Mouse (Mus musculus): Measurements from ENCODE around the gene Dzip1l.

Gene Dzip1l

DNA sequence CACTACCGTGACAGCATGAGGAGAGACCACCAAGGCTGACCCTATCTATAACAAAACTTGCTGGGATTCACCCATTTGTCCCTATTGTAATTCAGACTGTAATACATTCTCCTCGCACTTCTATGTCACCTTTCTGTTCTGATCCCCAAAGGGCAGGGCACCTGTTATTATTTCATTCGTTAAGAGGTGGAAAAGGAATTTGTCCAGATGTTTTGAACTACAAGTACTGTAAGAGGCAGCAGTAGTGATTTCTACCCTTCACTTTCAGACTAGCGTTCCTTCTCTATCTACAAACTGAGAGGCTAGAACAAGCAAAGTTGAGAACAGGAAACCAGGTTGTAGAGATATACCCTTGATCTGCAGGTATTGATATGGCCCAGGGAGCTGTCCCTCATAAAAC, 81.0 kb downstream of the Dzip1l start:
- DNase-seq (ENCODE audit: extremely low read depth, low read depth, low spot score) = no peak

DNA sequence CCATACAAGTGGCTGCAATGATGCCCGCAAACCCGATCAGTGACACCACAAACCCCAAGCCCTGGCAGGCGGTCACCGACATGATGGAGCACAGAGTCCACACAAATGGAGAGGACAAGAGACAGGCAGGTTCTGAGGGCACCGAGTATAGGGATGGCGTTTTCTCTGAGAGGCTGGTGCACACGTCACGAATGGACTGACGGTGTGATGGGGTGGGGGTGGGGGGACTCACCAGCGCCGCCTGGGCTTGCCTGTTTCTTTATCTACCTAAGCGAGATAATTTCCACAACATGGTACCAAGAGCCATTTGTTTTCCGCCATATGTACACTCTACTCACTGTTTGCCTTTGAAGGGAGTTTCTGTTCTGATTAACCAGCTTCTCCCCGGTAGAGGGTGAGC, 87.8 kb downstream of the Dzip1l start, which contains the start of gene Cldn18:
Gene Cldn18 (minus strand): TSS at position 134 of the 400 bp plus-strand sequence.
- no peak for DNase-seq (ENCODE audit: extremely low read depth, low read depth, low spot score)

Measured in fat pad, adult 2 months (tissue).